ENCODE assay signal across 33 mouse cellular contexts in the genomic region with DNA sequence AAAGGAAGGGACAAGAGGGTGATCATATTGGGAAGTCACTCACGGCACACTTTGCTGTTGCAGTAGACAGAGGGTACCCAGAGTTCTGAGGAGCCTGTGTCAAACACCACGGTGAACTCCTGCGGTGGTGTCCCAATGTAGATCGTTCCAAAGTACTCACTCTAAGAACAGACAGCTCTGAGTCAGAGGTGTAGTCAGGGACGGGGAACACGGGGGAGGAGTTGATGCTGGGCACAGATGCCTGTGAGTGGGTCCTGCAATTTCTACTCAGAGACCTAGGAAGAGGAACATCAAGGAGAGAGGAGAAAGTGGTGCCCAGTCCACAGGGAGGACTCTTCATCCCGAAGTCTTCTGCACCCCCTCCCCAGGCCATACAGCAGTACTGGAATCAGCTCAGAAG. TPM values are rescaled to one million over a fixed set of nuclear protein-coding genes. Genes with fewer than 3 reads are reported as not detected.
DNase-seq lines count a peak whose midpoint lies in the region; ATAC-seq lines count a peak whose summit lies in the region.
"Had no signal": no experiment of that assay in that cellular context is flagged by ENCODE, and none has a peak within 500 bp of the region (broad histone marks: within the 10 kb centered on the region; RNA-seq: fewer than 3 reads in every experiment).

No protein-coding gene starts in this region.

- H3K4me3 ChIP-seq in liver, embryonic 12.5 days = no peak overlapping the region
- H3K4me3 ChIP-seq: forebrain, embryonic 10.5 days; forebrain, embryonic 13.5 days; heart, adult 2 months; heart, embryonic 10.5 days; heart, embryonic 13.5 days; hindbrain, embryonic 12.5 days; hindbrain, embryonic 15.5 days had no signal

- DNase-seq in frontal cortex, postnatal 25 days (ENCODE audit: low spot score in 2 of 2) = no peak
- DNase-seq in left cerebral cortex, adult 18-20 months (ENCODE audit: low spot score in 2 of 2) = peak; percentile 25 to 42
- no peak for DNase-seq in left cerebral cortex, postnatal 14 days (ENCODE audit: low spot score in 2 of 2)
- peak; percentile 16 to 32 for DNase-seq in right cerebral cortex, adult 2 months (ENCODE audit: low spot score in 2 of 2)
- DNase-seq in right cerebral cortex, postnatal 25 days = no peak
- DNase-seq: adrenal gland, adult 2 months; adrenal gland, postnatal 25 days; B cell, adult 2 months; cerebellum, adult 18-20 months; cerebellum, adult 9-10 months; cerebellum, postnatal 14 days; gastrocnemius, postnatal 25 days; heart, adult 2 months had no signal

- no peaks in the 10 kb centered on the region for H3K9me3 ChIP-seq in liver, embryonic 12.5 days (replicated peaks)
- H3K9me3 ChIP-seq: forebrain, embryonic 10.5 days; forebrain, embryonic 13.5 days; G1E; heart, embryonic 10.5 days; heart, embryonic 13.5 days; hindbrain, embryonic 12.5 days; hindbrain, embryonic 15.5 days had no signal

- H3K36me3 ChIP-seq in liver, embryonic 12.5 days = no peaks in the 10 kb centered on the region
- H3K36me3 ChIP-seq: forebrain, embryonic 10.5 days; G1E; heart, embryonic 10.5 days; heart, embryonic 13.5 days; hindbrain, embryonic 12.5 days; hindbrain, embryonic 15.5 days had no signal

- H3K4me1 ChIP-seq in liver, embryonic 12.5 days = no peaks in the 10 kb centered on the region
- H3K4me1 ChIP-seq: forebrain, embryonic 10.5 days; forebrain, embryonic 13.5 days; heart, embryonic 10.5 days; hindbrain, embryonic 12.5 days; hindbrain, embryonic 15.5 days had no signal

- H3K9ac ChIP-seq in liver, embryonic 12.5 days = no peak overlapping the region
- H3K9ac ChIP-seq: forebrain, embryonic 13.5 days; heart, embryonic 13.5 days; hindbrain, embryonic 12.5 days; hindbrain, embryonic 15.5 days had no signal

- intact Hi-C loops in left cerebral cortex, postnatal 14 days (cut with DNase I) = no loop called here

- ATAC-seq in frontal cortex, adult (ENCODE audit: low TSS enrichment) = peak; percentile 87
- no peak for ATAC-seq in liver, embryonic 12.5 days
- ATAC-seq: forebrain, embryonic 13.5 days; forebrain, embryonic 16.5 days; Patski had no signal

- H3K27me3 ChIP-seq in liver, embryonic 12.5 days (replicated peaks) = 0 out of 2 replicates have a peak, but pooled peaks cover 6% of the 10 kb centered on the region
- H3K27me3 ChIP-seq: forebrain, embryonic 13.5 days; hindbrain, embryonic 12.5 days; hindbrain, embryonic 15.5 days had no signal

- WGBS in liver, embryonic 12.5 days (ENCODE audit: insufficient replicate concordance) = 71% methylated on average over 7 of the region's 7 CpGs

- H3K27ac ChIP-seq in liver, embryonic 12.5 days = no peak overlapping the region
- H3K27ac ChIP-seq: forebrain, embryonic 10.5 days; forebrain, embryonic 13.5 days; heart, adult 2 months; heart, embryonic 10.5 days; heart, embryonic 13.5 days; hindbrain, embryonic 12.5 days; hindbrain, embryonic 15.5 days had no signal

- no peak overlapping the region for H3K4me2 ChIP-seq in liver, embryonic 12.5 days
- H3K4me2 ChIP-seq: forebrain, embryonic 13.5 days; heart, embryonic 13.5 days; hindbrain, embryonic 12.5 days; hindbrain, embryonic 15.5 days had no signal

RNA-seq across cellular contexts. Expression of a gene that starts 3.0 kb away (rescaled TPM):
- not detected for total RNA-seq in left cerebral cortex, adult 18-20 months (2021)
- not detected for total RNA-seq in left cerebral cortex, postnatal 14 days (2021)
- not detected in 2 replicates for polyA plus RNA-seq in liver, embryonic 12.5 days (2016; fragmentation: Nextera tagmentation; extraction: Ambion mirVana)
- total RNA-seq: CH12.LX; G1E; gastrocnemius, adult 8-10 months; gastrocnemius, postnatal 25 days; heart, adult 2 months; hematopoietic stem cell, adult 5-6 weeks had no signal
- polyA plus RNA-seq: embryonic facial prominence, embryonic 11.5 days; embryonic facial prominence, embryonic 14.5 days; forebrain, embryonic 10.5 days; forebrain, embryonic 16.5 days; G1E; heart, embryonic 10.5 days; hindbrain, embryonic 12.5 days; Patski had no signal

RNA-seq across cellular contexts. Expression of a gene that starts 11.8 kb away (rescaled TPM):
- not detected for total RNA-seq in left cerebral cortex, adult 18-20 months (2021)
- total RNA-seq in left cerebral cortex, postnatal 14 days (2021) = not detected
- not detected in 2 replicates for polyA plus RNA-seq in liver, embryonic 12.5 days (2016; fragmentation: Nextera tagmentation; extraction: Ambion mirVana)
- total RNA-seq: adrenal gland, adult 2 months; adrenal gland, postnatal 25 days; CH12.LX; G1E; gastrocnemius, adult 8-10 months; gastrocnemius, postnatal 25 days; heart, adult 2 months; heart, postnatal 25 days; hematopoietic stem cell, adult 5-6 weeks had no signal
- polyA plus RNA-seq: adrenal gland, adult 2 months; embryonic facial prominence, embryonic 14.5 days; forebrain, embryonic 10.5 days; forebrain, embryonic 13.5 days; forebrain, embryonic 16.5 days; frontal cortex, adult 2 months; G1E; heart, embryonic 10.5 days; heart, embryonic 13.5 days; hindbrain, embryonic 12.5 days; Patski had no signal

RNA-seq across cellular contexts. Expression of a gene that starts 20.9 kb away (rescaled TPM):
- total RNA-seq in left cerebral cortex, adult 18-20 months (2021) = under 1 TPM in 1 of 2 experiments, not detected in 1; 0.14 TPM
- total RNA-seq in left cerebral cortex, postnatal 14 days (2021) = not detected
- polyA plus RNA-seq in liver, embryonic 12.5 days (2016; fragmentation: Nextera tagmentation; extraction: Ambion mirVana) = not detected in 2 replicates
- total RNA-seq: CH12.LX; gastrocnemius, adult 8-10 months; gastrocnemius, postnatal 25 days; heart, adult 2 months; heart, postnatal 25 days; hematopoietic stem cell, adult 5-6 weeks had no signal
- polyA plus RNA-seq: adrenal gland, adult 2 months; embryonic facial prominence, embryonic 11.5 days; embryonic facial prominence, embryonic 14.5 days; forebrain, embryonic 10.5 days; forebrain, embryonic 13.5 days; heart, adult 2 months; heart, embryonic 10.5 days; heart, embryonic 13.5 days; heart, embryonic 16.5 days; hindbrain, embryonic 12.5 days; hindbrain, embryonic 15.5 days; Patski had no signal

RNA-seq across cellular contexts. Expression of a gene that starts 35.7 kb away (rescaled TPM):
- not detected for total RNA-seq in left cerebral cortex, adult 18-20 months (2021)
- not detected for total RNA-seq in left cerebral cortex, postnatal 14 days (2021)
- not detected in 2 replicates for polyA plus RNA-seq in liver, embryonic 12.5 days (2016; fragmentation: Nextera tagmentation; extraction: Ambion mirVana)
- total RNA-seq: adrenal gland, adult 2 months; adrenal gland, postnatal 25 days; CH12.LX; gastrocnemius, adult 8-10 months; heart, adult 2 months; heart, postnatal 25 days; hematopoietic stem cell, adult 5-6 weeks had no signal
- polyA plus RNA-seq: adrenal gland, adult 2 months; embryonic facial prominence, embryonic 11.5 days; embryonic facial prominence, embryonic 14.5 days; forebrain, embryonic 10.5 days; forebrain, embryonic 13.5 days; forebrain, embryonic 16.5 days; G1E; gonadal fat pad, adult 2 months; heart, adult 2 months; heart, embryonic 10.5 days; heart, embryonic 13.5 days; heart, embryonic 16.5 days; hindbrain, embryonic 12.5 days; hindbrain, embryonic 15.5 days; Patski had no signal

Comparison
In these comparisons a context has a peak if more than half of its experiments do, and no peak if none do; other contexts are left out.
1. DNase-seq: peak in left cerebral cortex, adult 18-20 months (2 of 2) and right cerebral cortex, adult 2 months (2 of 2); none in frontal cortex, postnatal 25 days (0 of 2), left cerebral cortex, postnatal 14 days (0 of 2) and right cerebral cortex, postnatal 25 days (single experiment).